Mouse (Mus musculus) urinary bladder, adult 2 months (tissue): ENCODE data around the gene Arel1. TPM values are rescaled to one million over a fixed set of nuclear protein-coding genes. Genes with fewer than 3 reads are reported as not detected.
A peak's percentile ranks its signal among the peaks of the same experiment; 100 is the strongest.

Experiments
- DNase-seq: peaks from one replicate; pipeline ENCODE4 v3.0.0; 2022; ENCODE audit warnings: low spot score
- polyA plus RNA-seq: library from polyadenylated mRNA; depleted of rRNA; stranded (reverse); fragments of >200 nt; gene quantifications from 2 replicates; pipeline ENCODE4 v1.2.3, GENCODE M21; 2012; rRNA removed

Arel1 gene
- polyA plus RNA-seq: 22.3 and 22.6 TPM in 2 replicates

GRCm38 (mm10) chr12:84970428-84971096, at the start of gene Arel1, which contains the start of gene Fcf1:
Gene Arel1, minus strand, starts transcription at chr12:84970900.
Gene Fcf1, plus strand, starts transcription at chr12:84970897.
- peak; percentile 66 for DNase-seq

DNA sequence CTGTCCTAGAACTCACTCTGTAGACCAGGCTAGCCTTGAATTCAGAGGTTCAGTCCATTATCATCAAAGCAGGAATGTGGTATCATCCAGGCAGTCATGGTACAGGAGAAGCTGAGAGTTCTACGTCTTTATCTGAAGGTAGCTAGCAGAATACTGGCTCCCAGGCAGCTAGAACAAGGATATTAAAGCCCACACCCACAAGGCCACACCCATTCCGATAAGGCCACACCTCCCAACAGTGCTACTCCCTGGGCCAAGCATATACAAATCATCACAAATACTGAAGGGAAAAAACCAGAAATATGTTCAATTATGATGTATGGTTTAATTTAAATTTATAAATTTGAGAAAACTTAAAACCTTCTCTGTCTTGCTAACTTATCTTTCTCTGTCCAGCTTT, 41.5 kb upstream of the Arel1 start:
- DNase-seq: no peak

GRCm38 (mm10) chr12:85010541-85010940, 39.8 kb upstream of the Arel1 start:
- no peak for DNase-seq

GRCm38 (mm10) chr12:85009776-85010175, 39.1 kb upstream of the Arel1 start:
- no peak for DNase-seq

- no peak for DNase-seq
These were observed 36.3 kb upstream of the Arel1 start for GRCm38 (mm10) chr12:85007021-85007420.

DNA sequence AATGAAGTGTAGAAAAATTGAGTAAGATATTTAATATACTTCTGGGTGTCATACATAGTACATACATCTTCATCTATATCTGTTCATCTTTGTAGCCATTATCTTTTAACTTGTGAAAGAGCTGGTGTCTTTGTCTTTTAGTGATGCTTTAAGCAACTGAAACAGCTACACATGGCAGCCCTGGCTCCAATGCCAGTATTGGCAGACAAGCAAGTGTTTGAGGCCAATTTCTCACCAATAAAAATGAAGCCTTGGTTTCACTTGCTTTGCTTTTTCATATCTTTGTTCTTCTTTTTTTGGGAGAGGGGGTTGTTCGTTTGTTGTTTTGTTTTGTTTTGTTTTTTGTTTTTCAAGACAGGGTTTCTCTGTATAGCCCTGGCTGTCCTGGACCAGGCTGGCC, 35.5 kb upstream of the Arel1 start:
- DNase-seq: no peak

DNA sequence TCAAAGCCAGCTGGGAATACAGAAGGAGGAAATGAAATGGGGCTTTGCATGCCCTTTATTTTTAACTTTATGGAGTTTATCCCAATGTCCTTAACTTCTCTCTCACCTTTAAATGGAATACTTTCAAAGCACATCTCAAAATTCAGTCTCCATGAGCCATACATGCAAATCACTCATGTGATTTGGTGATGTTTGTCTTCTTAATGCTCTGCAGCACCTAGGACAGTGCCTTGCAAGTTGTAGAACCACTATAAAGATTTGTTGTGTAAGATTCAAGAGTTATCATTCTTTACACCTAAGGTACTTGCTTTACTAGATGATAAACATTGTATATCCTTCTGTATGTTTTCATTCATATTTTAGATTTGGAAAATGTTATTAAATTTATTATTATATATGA, 28.4 kb upstream of the Arel1 start:
- no peak for DNase-seq

- no peak for DNase-seq
These were observed 26.1 kb upstream of the Arel1 start for GRCm38 (mm10) chr12:84996501-84997398.

- DNase-seq: peak; percentile 92
These were observed 25.4 kb upstream of the Arel1 start, which contains the start of gene Ylpm1 for GRCm38 (mm10) chr12:84996083-84996496. Gene Ylpm1, plus strand, starts transcription at chr12:84996321.

GRCm38 (mm10) chr12:84995112-84995761, 24.5 kb upstream of the Arel1 start:
- DNase-seq: no peak

DNA sequence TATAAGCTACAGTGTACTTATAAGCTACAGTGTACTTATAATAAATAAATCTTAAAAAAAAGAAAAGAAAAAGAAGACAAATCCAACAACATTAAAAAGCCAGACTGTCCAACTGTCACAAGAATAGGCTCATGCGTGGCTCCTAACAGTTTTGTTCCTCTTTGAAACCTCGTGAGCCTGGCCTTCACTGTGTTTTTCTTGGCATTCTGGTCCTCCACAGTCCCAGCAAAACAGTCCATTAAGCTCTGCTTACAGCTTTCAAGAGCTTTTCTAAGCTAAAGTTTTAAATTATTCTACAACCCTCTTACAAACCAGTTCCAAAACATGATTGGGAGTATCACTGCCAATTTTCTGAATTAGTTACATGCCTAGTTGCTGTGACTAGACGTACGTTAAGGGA, 18.8 kb upstream of the Arel1 start:
- DNase-seq: no peak

DNA sequence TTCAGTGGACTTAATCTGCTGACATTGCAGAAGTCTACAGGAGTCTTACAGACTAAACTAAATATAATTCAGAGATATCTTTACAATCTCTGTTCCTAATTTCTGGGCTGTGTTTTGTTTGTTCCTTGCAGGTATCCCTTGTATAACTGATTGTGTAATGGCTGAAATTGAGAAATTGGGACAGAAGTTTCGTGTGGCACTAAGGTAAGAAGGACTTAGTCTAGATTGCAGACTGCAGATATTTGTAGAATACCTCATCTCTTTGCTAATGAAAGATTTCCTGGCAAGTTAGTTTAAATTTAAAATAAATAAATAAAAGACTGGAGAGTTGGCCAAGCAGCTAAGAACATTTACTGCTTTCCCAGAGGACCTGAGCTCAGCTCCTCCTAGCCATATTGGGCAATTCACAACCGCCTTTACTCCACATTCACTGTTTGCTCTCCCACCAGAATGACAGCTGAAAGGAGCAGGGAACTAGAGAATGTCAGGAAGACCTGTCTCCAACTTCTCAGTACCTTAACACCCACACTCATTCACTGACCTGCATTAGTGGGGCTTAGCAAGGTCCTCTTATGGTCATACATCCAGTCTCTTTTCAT, 8.7 kb upstream of the Arel1 start:
- DNase-seq: no peak

- DNase-seq: no peak
These were observed 858 bp downstream of the Arel1 start for GRCm38 (mm10) chr12:84969656-84970427.

- no peak for DNase-seq
These were observed 1.7 kb downstream of the Arel1 start for GRCm38 (mm10) chr12:84968831-84969655.

DNA sequence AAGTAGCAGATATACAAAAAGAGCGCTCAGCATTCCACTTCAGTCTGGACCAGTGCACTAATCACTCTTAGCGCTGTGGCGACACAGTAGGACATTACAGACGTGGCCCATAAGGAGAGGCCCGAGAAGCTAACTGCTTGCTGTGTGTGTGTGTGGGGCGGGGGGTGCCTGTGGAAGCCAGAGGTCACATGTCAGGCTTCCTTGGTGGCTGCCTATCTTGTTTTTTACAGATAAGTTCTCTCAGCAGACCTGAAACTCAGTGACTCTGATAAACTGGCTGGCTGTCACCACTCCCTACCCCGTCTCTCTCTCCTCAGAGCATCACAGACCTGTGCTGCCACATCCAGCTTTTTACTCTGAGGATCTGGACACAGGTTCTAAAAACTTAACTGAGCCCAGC, 8.1 kb downstream of the Arel1 start:
- no peak for DNase-seq

DNA sequence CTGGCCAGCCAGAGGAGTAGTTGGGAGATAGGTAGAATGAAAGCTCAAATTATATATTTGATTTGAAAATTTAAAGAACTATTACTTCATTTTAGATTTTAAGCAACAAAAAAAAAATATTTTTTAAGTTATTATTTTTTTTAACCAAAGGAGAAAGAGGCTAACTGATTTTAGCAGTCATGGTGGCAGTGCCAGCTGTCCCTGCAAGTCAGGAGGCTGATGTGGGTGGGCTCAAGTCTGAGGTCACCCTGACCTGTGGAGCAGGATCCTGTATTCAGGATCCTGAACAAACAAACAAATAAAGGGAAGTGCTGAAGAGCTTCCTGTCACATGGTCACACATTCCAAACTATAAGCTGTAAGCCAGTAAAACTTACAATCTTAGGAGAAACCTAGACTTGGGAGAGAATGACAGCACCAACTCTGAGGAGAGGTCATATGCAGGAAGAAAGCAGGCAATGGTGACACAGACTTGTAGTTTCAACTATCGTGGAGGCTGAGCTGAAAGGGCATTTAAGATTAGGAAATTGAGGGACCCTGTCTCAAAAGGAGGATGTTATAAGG, 11.8 kb downstream of the Arel1 start:
- no peak for DNase-seq

DNA sequence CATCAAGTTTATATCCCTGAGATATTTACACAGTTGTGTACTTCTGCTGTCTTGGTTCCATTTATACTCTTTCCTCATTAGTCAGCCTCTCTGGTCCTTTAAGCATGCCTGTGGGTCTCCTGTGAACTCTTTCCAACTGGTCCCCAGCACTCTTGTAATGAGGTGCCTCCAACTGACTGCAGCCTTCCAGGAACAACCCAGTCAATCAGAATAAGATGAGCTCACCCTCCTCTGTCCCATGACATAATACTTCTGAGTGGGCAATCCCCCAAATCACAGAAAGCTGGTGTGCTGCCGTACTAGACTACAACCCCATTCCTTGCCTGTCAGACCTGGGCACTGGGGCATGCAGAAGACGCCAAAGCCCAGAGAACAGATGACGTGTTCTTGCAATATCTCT, 14.4 kb downstream of the Arel1 start:
- no peak for DNase-seq

DNA sequence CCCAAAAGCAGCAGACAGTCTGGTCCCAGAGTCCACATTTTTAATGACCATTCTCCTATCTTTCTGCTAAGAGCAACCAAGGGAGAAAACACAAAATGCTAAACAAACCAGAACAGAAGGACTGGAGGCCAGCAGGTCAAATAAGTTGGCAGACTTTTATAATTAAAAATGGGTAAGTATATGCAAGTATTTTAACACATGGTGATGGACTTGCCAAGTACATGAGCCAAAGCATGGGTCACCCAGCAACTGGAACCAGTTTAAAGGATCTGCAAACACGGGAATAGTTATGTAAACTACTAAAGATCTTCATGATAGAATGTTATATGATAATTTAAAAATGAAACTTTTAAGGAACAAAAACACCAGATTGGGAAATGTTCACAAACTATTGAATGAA, 18.3 kb downstream of the Arel1 start:
- DNase-seq: no peak

- no peak for DNase-seq
These were observed 19.2 kb downstream of the Arel1 start for GRCm38 (mm10) chr12:84951531-84951930.

DNA sequence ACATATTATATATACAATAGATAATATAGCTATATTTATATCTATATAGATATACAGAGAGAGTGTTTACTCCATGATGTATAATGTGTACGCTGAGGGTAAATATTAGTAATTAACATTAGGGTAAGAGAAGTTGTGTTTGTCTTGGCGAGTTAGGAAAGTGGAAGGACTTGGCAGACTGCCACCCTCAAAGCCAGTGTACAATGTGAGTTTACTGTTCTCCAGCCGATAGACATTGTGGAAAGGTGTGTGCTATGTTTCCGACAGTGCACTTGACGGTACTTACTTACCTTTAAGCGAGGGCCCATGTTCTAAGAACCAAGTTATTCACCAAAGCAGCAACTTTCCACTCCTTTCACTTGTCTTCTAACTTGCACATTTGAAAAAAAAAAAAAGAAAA, 19.9 kb downstream of the Arel1 start:
- DNase-seq: no peak
